Mouse (Mus musculus) liver (tissue): ENCODE measurements around the gene 2310022A10Rik.

Experiments
- DNase-seq: peaks from one replicate; pipeline ENCODE4 v3.0.0-alpha.2; 2020; ENCODE audit warnings: mixed read lengths

Gene 2310022A10Rik

GRCm38 (mm10) chr7:27541922-27542321, 11.1 kb upstream of the 2310022A10Rik start:
- DNase-seq: no peak

GRCm38 (mm10) chr7:27542392-27543033, 10.5 kb upstream of the 2310022A10Rik start:
- DNase-seq: peak; percentile 90

DNA sequence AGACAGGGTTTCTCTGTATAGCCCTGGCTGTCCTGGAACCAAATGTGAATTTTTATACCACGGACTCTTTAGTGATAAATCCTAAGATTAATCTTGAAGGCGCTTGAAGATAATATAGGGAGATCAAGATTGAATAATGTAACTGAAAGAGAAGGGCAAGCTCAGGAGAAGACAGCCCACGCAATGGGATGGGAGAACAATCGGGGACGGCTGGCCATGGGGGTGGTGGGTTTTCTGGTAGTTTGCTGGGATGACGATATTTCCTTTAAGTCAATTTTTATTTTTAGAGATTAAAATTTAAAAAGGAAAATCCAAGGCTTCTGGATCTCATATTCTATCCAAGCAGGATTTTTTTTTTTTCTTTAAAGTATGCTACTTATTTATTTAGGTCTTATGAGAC, 10.0 kb upstream of the 2310022A10Rik start:
- no peak for DNase-seq

GRCm38 (mm10) chr7:27543851-27544250, 9.2 kb upstream of the 2310022A10Rik start:
- no peak for DNase-seq

GRCm38 (mm10) chr7:27544675-27545370, 8.2 kb upstream of the 2310022A10Rik start:
- no peak for DNase-seq

DNA sequence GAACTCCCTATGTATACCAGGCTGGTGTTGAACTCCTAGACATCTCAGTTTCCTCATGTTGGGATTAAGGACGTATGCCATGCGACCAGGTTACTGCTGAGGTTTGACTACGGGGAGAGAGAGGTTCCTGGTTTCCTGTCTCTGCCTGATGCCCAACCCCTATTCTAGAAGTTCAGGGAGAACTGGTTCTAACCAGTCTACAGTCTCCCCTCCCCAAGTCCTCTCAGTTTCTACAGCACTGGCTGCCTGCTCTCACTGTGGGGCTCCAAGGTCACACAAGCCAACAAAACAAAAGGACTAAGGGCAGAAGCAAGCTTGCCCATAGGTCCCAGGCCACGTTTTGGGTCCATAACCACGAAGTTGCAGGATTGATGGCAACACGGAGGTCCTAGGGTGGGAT, 3.4 kb upstream of the 2310022A10Rik start:
- no peak for DNase-seq

- DNase-seq: no peak
Measured at GRCm38 (mm10) chr7:27552070-27552469, 963 bp upstream of the 2310022A10Rik start.

DNA sequence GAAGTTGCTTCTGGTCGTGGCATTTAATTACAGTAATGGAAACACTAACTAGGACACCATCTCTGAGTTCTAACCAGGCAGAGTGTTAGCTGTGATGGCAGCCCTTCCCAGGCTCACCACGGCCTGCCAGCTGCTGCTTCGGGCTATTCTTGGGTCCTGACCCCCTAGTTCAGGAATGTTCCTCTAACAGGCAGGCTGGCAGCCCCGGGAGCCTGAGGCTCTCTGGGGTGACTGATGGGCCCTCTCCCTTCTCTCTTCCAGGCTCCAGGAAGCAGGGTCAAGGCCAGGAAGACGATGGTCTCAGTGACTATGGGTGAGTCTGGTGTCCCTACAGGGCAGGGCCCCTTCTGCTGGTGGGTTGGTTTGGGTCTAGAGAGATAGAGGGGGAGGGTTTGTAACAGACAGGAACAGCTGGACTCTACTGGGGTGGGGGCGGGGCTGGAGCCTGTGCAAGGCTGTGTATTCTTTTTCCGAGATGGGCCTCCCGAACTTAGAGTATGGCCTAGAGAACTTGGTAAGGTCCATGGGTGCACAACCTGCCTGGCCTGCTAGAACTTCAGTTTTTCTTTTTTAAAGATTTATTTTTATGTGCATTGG, 7.4 kb downstream of the 2310022A10Rik start:
- no peak for DNase-seq

GRCm38 (mm10) chr7:27560978-27561377, 7.9 kb downstream of the 2310022A10Rik start:
- DNase-seq: no peak

DNA sequence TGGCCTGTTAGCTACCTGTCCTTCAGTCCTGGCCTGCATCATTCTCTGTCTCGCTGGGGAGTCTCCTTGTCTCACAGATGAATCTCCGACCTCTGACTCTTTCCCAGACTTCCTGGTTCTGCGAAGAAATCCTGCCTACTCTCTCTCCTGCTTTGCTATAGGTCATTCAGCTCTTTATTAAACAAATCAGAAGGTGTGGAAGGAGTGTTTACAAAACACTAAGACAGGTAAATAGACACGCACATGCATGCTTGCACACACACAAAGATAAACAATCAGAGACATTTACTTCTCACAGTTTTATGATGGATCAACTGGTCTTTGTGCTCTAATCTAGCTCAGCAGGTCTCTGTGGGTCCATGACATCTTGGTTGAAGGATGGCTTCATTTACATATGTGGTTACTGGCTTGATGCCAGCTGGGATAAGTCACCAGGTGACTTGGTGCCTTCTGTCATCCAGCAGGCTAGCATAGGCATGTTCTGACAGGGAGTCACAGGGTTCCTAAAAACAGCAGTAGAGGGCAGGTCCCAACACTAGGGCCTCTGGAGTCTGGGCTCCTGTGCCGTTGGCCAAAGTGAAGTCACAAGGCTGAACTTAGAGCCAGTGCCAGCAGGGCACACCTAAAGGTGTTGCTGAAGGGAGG, 16.7 kb downstream of the 2310022A10Rik start:
- DNase-seq: no peak

DNA sequence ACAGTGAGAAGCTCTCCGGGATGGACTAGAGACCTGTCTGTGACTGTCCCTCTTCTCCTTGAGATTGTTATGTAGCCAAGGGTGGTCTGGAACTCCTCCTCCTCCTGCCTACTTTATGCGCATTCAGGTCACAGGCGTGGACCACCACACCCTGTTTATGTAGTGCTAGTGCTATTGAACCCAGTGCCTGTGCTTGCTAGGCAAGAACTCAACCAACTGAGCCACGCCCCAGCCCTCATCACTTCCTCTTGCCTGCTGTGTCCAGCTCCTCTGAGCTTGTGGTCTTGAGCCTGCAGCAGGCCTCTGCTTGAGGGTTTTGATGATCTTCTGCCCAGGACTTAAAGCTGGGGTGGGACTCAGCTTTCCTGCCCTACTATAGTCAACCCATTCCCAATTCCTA, 19.1 kb downstream of the 2310022A10Rik start:
- no peak for DNase-seq

- DNase-seq: no peak
Measured at GRCm38 (mm10) chr7:27574124-27574880, 21.3 kb downstream of the 2310022A10Rik start.

GRCm38 (mm10) chr7:27576914-27577313, 23.9 kb downstream of the 2310022A10Rik start:
- DNase-seq: peak; percentile 52

DNA sequence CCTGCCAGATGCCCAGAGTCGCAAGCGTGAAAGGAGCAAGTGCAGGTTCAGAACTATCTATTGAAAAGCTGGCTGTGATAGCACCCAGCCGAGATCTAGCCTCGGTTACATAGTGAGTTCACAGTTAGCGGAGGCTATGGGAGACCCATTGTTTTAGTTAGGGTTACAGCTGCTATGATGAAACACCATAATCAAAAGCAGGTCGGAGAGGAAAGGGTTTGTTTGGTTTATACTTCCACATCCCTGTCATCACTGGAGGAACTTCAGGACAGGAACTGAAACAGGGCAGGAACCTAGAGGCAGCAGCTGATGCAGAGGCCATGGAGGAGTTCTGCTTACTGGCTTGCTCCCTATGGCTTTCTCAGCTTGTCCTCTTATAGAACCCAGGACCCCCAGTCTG, 24.6 kb downstream of the 2310022A10Rik start:
- no peak for DNase-seq

- no peak for DNase-seq
Measured at GRCm38 (mm10) chr7:27578465-27578864, 25.4 kb downstream of the 2310022A10Rik start.

DNA sequence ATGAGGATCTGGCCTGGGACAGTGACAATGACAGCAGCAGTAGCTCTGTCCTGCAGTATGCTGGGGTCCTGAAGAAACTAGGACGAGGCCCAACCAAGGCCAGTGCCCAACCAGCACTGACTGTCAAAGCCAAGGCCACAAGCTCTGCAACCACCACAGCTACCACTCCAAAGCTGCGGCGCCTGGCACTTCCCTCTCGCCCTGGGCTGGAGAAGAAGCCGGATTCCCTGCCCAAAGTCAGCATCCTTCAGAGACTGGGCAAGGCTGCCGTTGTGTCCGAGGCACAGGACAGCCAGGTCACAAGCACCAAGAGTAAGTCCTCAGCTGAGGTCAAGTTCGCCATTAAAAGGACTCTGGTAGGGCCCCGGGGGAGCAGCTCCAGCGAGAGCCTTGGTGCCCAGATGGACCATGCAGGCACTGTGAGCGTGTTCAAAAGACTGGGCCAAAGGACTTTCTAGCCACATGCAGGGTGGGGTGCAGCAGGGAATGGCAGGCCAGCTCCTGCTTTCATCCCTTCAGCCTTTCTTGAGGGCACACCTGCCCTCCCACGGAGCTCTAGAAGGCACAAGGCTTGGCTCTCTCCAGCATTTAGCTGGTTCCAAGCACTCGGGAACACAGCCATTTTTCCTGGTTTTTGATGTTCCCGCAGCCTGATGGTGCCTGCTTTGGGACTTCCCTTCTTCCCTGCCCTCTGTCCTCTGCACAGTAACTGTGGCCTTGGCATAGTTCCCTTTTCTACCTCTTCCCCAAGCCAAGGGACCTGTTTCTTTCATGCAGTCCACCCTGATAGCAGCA, 27.5 kb downstream of the 2310022A10Rik start:
- DNase-seq: no peak

DNA sequence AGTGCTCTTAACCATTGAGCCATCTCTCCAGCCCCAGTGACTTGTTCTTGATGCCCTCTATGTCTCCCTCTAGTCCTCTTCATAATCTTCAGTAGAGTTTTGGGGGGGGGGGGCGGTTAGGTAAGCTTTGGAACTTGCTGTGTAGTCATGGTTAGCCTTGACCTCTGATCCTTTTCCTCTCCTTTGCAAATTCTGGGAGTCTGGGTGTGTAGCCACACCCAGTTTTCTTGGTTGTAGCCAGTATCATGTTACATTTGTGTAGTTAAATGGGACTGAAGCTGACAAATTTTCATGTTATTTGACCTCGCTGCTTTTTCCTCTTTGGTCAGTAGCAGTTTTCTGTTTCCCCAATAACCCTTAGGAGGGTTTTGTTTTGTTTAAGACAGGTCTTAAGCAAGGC, 33.8 kb downstream of the 2310022A10Rik start:
- DNase-seq: no peak

GRCm38 (mm10) chr7:27587741-27588140, 34.7 kb downstream of the 2310022A10Rik start:
- no peak for DNase-seq

DNA sequence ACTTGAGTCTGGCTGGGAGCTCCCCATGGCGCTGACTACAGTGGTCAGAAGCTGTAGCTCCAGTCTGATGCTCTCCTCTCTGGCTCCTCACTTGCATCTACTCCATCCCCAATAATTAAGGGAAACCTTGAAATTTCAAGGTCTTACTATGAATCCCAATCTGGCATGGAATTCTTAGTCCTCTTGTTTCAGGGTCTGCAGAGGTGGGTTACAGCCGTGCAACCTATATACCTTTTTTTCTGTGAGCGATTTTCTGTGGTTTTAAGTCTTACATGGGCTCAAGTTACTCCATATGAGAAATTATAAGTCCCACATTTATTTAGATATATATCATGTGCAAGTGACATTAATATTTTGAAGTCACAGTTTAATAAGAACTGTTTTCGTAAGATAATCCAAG, 37.1 kb downstream of the 2310022A10Rik start:
- DNase-seq: no peak

- DNase-seq: no peak
Measured at GRCm38 (mm10) chr7:27590566-27591213, 37.7 kb downstream of the 2310022A10Rik start.
